Mouse (Mus musculus) myocyte (in vitro differentiated cells): ENCODE results near the gene Ppp1r3g. TPM values are rescaled to one million over a fixed set of nuclear protein-coding genes. Genes with fewer than 3 reads are reported as not detected.
"Not testable (repeated sequence)": the region's sequence is repeated elsewhere in the genome, so short reads cannot be mapped to it uniquely, and the experiment has no call there.

Source experiments
- H3K27me3 ChIP-seq: one replicate; pipeline ENCODE4 v1.6.1; 2011; ENCODE audit not compliant: control insufficient read depth, insufficient read depth, insufficient read length
- H3K36me3 ChIP-seq: one replicate; pipeline ENCODE4 v1.6.1; 2011; ENCODE audit not compliant: control insufficient read depth, insufficient read depth
- H3K4me2 ChIP-seq: one replicate; pipeline ENCODE4 v1.6.1; 2011; ENCODE audit warnings: low read depth, control low read depth
- H3K4me3 ChIP-seq: one replicate; pipeline ENCODE4 v1.5.1; 2011; ENCODE audit warnings: mild to moderate bottlenecking, control low read depth, moderate library complexity
- H3K79me2 ChIP-seq: one replicate; pipeline ENCODE4 v1.6.1; 2011; ENCODE audit not compliant: control insufficient read depth, insufficient read depth
- H3ac ChIP-seq: one replicate; pipeline ENCODE4 v1.6.1; 2011; ENCODE audit not compliant: control insufficient read depth, insufficient read length
- CEBPB ChIP-seq: IDR thresholded peaks from 2 replicates; pipeline ENCODE4 v1.6.1; 2011; ENCODE audit warnings: mild to moderate bottlenecking, moderate library complexity; ENCODE audit not compliant: poor library complexity, insufficient read depth, severe bottlenecking
- E2F4 ChIP-seq: IDR thresholded peaks from one replicate; pipeline ENCODE4 v1.6.1; 2011; ENCODE audit warnings: mild to moderate bottlenecking, control low read depth, moderate library complexity; ENCODE audit not compliant: insufficient read depth
- MAX ChIP-seq: IDR thresholded peaks from one replicate; pipeline ENCODE4 v1.6.1; 2011; ENCODE audit warnings: low read depth, mild to moderate bottlenecking, control low read depth
- MYOD1 ChIP-seq, 3 experiments: IDR thresholded peaks; one replicate each; pipeline ENCODE4 v1.6.1; 2011; ENCODE audit warnings: control low read depth in 2 of 3, low read depth in 2 of 3, mild to moderate bottlenecking in 2 of 3, moderate library complexity in 1 of 3; ENCODE audit not compliant: insufficient read length in 2 of 3, control insufficient read depth in 1 of 3
- MYOG ChIP-seq, 3 experiments: IDR thresholded peaks; one replicate each; pipeline ENCODE4 v1.6.1; 2011; ENCODE audit warnings: control low read depth in 2 of 3, low read depth in 2 of 3, mild to moderate bottlenecking in 2 of 3; ENCODE audit not compliant: insufficient read length in 2 of 3, control insufficient read depth in 1 of 3, insufficient read depth in 1 of 3
- POLR2A ChIP-seq: IDR thresholded peaks from one replicate; pipeline ENCODE4 v1.6.1; 2011; ENCODE audit warnings: low read depth, mild to moderate bottlenecking, control low read depth, moderate library complexity; ENCODE audit not compliant: insufficient read length
- POLR2AphosphoS2 ChIP-seq: IDR thresholded peaks from one replicate; pipeline ENCODE4 v1.6.1; 2011; ENCODE audit warnings: low read depth, control low read depth; ENCODE audit not compliant: insufficient read length
- REST ChIP-seq: IDR thresholded peaks from one replicate; pipeline ENCODE4 v1.6.1; 2011; ENCODE audit warnings: mild to moderate bottlenecking, control low read depth, moderate library complexity; ENCODE audit not compliant: insufficient read depth, insufficient read length
- SRF ChIP-seq: IDR thresholded peaks from one replicate; pipeline ENCODE4 v1.6.1; 2011; ENCODE audit warnings: low read depth; ENCODE audit not compliant: control insufficient read depth, insufficient read length
- TCF12 ChIP-seq: IDR thresholded peaks from one replicate; pipeline ENCODE4 v1.6.1; 2011; ENCODE audit warnings: mild to moderate bottlenecking, control low read depth; ENCODE audit not compliant: poor library complexity, insufficient read depth, severe bottlenecking
- TCF3 ChIP-seq: IDR thresholded peaks from one replicate; pipeline ENCODE4 v1.6.1; 2011; ENCODE audit warnings: low read depth, control low read depth; ENCODE audit not compliant: insufficient read length
- USF1 ChIP-seq: IDR thresholded peaks from one replicate; pipeline ENCODE4 v1.6.1; 2011; ENCODE audit warnings: low read depth, mild to moderate bottlenecking, control low read depth, moderate library complexity
- polyA plus RNA-seq: library from polyadenylated mRNA; unstranded; fragments of >200 nt; fragmentation: generic; extraction: Trizol; gene quantifications from one replicate; pipeline ENCODE4 v1.2.1, GENCODE M21; 2012; ENCODE audit warnings: missing spikeins

Gene Ppp1r3g
- polyA plus RNA-seq, 1 experiment, result not detected

GRCm38 (mm10) chr13:35982985-35983384 lies 24.3 kb downstream of the Ppp1r3g start:
- TF ChIP-seq TCF12 (no peak), POLR2A (no peak), CEBPB (no peak), MYOG (IDR thresholded peaks at IDR 0.05; ENCODE audit: control insufficient read depth in 1 of 3, insufficient read depth in 1 of 3, insufficient read length in 2 of 3, low read depth in 2 of 3) (no peak), REST (no peak), SRF (no peak), MAX (no peak), MYOD1 (IDR thresholded peaks at IDR 0.05; ENCODE audit: control insufficient read depth in 1 of 3, insufficient read length in 2 of 3, low read depth in 2 of 3) (no peak), USF1 (no peak), TCF3 (no peak), E2F4 (no peak), POLR2AphosphoS2 (no peak)
- Histone ChIP-seq H3K27me3 (no peaks in the 10 kb centered on the region), H3K79me2 (no peaks in the 10 kb centered on the region), H3K4me3 (no peak overlapping the region), H3ac (no peak overlapping the region), H3K36me3 (peaks cover 3% of the 10 kb centered on the region), H3K4me2 (no peak overlapping the region)

DNA sequence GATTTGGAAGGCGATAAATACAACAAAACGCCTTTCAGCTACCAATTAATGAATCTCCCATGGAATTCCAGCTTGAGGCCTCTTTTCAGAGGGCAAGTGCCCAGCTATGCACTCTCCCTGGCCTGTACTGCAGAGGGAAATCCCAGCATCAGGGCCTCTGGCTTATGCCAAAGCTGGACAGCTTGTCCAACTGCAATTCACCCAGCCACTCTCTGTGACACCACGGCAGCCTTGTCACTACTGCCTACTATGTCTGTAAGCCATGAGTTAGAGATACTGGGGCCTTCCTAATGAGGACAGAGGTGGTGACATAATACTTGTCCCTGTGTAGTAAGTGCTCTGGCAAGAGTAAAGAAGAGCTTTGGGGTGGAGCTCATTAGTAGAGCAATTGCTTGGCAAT lies 30.7 kb downstream of the Ppp1r3g start:
- no peak overlapping the region for H3ac ChIP-seq
- H3K36me3 ChIP-seq, result no peaks in the 10 kb centered on the region
- H3K27me3 ChIP-seq, result no peaks in the 10 kb centered on the region
- H3K4me3 ChIP-seq, result no peak overlapping the region
- no peak overlapping the region for H3K4me2 ChIP-seq
- TF ChIP-seq SRF, result no peak
- TF ChIP-seq TCF3, result no peak
- no peak for TF ChIP-seq POLR2A
- TF ChIP-seq POLR2AphosphoS2, result no peak
- TF ChIP-seq USF1, result no peak
- no peak for TF ChIP-seq CEBPB
- no peak for TF ChIP-seq MYOD1 (IDR thresholded peaks at IDR 0.05; ENCODE audit: control insufficient read depth in 1 of 3, insufficient read length in 2 of 3, low read depth in 2 of 3)
- no peak for TF ChIP-seq TCF12
- no peak for TF ChIP-seq REST
- no peak for TF ChIP-seq MAX
- TF ChIP-seq E2F4, result no peak
- TF ChIP-seq MYOG (IDR thresholded peaks at IDR 0.05; ENCODE audit: control insufficient read depth in 1 of 3, insufficient read depth in 1 of 3, insufficient read length in 2 of 3, low read depth in 2 of 3), result no peak
- H3K79me2 ChIP-seq, result no peaks in the 10 kb centered on the region

DNA sequence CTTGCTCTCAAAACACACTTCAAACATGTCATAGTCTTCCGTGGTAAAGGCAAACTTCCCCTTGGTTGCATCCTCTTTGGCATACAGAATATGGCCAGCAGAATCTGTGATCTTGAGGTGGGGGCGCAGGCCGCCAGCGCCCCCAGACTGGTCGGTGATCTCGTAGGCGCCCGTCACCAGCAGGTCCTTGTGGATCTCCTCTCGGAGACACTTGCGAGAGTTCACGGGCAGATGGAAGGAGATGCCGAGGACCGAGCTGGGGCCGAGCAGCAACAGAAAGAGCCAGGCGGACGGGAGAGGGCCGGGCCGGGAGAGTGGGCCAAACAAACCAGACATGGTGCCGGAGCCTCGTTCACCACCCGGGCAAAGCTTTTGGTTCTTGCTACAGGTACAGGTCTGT lies 32.5 kb downstream of the Ppp1r3g start:
- H3K36me3 ChIP-seq, H3K4me3 ChIP-seq, H3ac ChIP-seq, H3K27me3 ChIP-seq, H3K79me2 ChIP-seq, H3K4me2 ChIP-seq: not testable (repeated sequence)

DNA sequence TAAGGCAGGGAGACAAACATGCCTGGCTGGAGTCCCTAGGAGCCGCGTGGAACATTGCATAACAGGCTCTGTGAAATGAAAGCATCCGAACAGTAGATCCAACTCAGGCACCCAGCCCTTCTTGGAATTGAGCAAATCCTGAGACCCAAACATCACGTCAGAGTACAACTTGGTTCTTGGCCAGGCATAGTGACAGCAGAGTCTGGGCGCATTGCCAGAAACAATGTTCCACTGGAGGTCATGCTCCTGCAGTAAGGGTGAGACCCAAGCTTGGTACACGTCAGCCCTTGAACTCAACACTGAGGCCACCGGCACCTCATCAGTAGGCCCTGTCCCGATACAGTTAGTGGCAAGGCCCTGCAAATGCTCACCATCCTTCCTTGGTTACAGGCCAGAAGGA lies 35.4 kb downstream of the Ppp1r3g start:
- TF ChIP-seq MAX, result no peak
- Histone ChIP-seq H3K4me2 (no peak overlapping the region), H3K36me3 (no peaks in the 10 kb centered on the region), H3ac (no peak overlapping the region), H3K27me3 (no peaks in the 10 kb centered on the region), H3K4me3 (no peak overlapping the region), H3K79me2 (no peaks in the 10 kb centered on the region)

GRCm38 (mm10) chr13:35995231-35995630 lies 36.6 kb downstream of the Ppp1r3g start:
- TF ChIP-seq MYOG (IDR thresholded peaks at IDR 0.05; ENCODE audit: control insufficient read depth in 1 of 3, insufficient read depth in 1 of 3, insufficient read length in 2 of 3, low read depth in 2 of 3) (no peak), REST (no peak), SRF (no peak), CEBPB (no peak), TCF3 (no peak), POLR2A (no peak)
- H3K4me3 ChIP-seq, result no peak overlapping the region
- no peak overlapping the region for H3ac ChIP-seq
- H3K79me2 ChIP-seq, result no peaks in the 10 kb centered on the region
- no peak overlapping the region for H3K4me2 ChIP-seq
- H3K36me3 ChIP-seq, result no peaks in the 10 kb centered on the region
- H3K27me3 ChIP-seq, result no peaks in the 10 kb centered on the region
